Mouse (Mus musculus) embryonic facial prominence, embryonic 11.5 days (tissue): ENCODE measurements around the gene Atp5d. TPM values are rescaled to one million over a fixed set of nuclear protein-coding genes. Genes with fewer than 3 reads are reported as not detected.

Experiments
- ATAC-seq: fragments of 200-750 bp; cut with Nextera tagmentation; replicated peaks from 2 replicates; pipeline ENCODE4 v1.8.0; 2017; ENCODE audit warnings: low read depth; ENCODE audit not compliant: insufficient number of reproducible peaks, low FRiP score, low TSS enrichment
- DNase-seq: peaks from one replicate; pipeline ENCODE4 v3.0.0-alpha.2; 2015; ENCODE audit warnings: low spot score
- H3K27ac ChIP-seq: fragments of 300-500 bp; sonication (generic); replicated peaks from 2 replicates; pipeline ENCODE4 v1.5.1; 2014; ENCODE audit warnings: mild to moderate bottlenecking, low read depth, low read length, control low read depth
- H3K27me3 ChIP-seq: fragments of 300-500 bp; sonication (generic); 2 replicates; pipeline ENCODE4 v1.6.1; 2014; ENCODE audit warnings: mild to moderate bottlenecking, low read length, moderate library complexity, mixed read lengths; ENCODE audit not compliant: control insufficient read depth, insufficient read depth
- H3K36me3 ChIP-seq: fragments of 300-500 bp; sonication (generic); replicated peaks from 2 replicates; pipeline ENCODE4 v1.6.1; 2014; ENCODE audit warnings: low read depth, mild to moderate bottlenecking, low read length, moderate library complexity, mixed read lengths; ENCODE audit not compliant: control insufficient read depth, insufficient read depth
- H3K4me1 ChIP-seq: fragments of 300-500 bp; sonication (generic); 2 replicates; pipeline ENCODE4 v1.6.1; 2014; ENCODE audit warnings: low read length, mixed read lengths; ENCODE audit not compliant: control insufficient read depth, insufficient read depth
- H3K4me2 ChIP-seq: fragments of 300-500 bp; sonication (generic); 2 replicates; pipeline ENCODE4 v1.6.1; 2014; ENCODE audit warnings: low read depth, mild to moderate bottlenecking, control low read depth, low read length, moderate library complexity
- H3K4me3 ChIP-seq: fragments of 300-500 bp; sonication (generic); 2 replicates; pipeline ENCODE4 v1.5.1; 2014; ENCODE audit warnings: low read depth, low read length, control low read depth
- H3K9ac ChIP-seq: fragments of 300-500 bp; sonication (generic); replicated peaks from 2 replicates; pipeline ENCODE4 v1.6.1; 2014; ENCODE audit warnings: mild to moderate bottlenecking, control low read depth, low read length
- H3K9me3 ChIP-seq: fragments of 300-500 bp; sonication (generic); replicated peaks from 2 replicates; pipeline ENCODE4 v1.6.1; 2016; ENCODE audit warnings: mild to moderate bottlenecking, low read length, inconsistent platforms, mixed read lengths; ENCODE audit not compliant: control insufficient read depth
- WGBS: fragments of 180-500 bp; shearing (Covaris S2); extraction: QIAGEN DNeasy Blood & Tissue Kit; methylation state at CpG from one replicate; pipeline ENCODE4 v1.1.7; 2014; 5-methylcytosine and 5-hydroxymethylcytosine counted together
- polyA plus RNA-seq: library from polyadenylated mRNA; unstranded; fragments of >200 nt; fragmentation: Nextera tagmentation; extraction: Ambion mirVana; gene quantifications from 2 replicates; pipeline ENCODE4 v1.2.1, GENCODE M21; 2014

Gene Atp5d
- polyA plus RNA-seq, 1 experiment from 2014 or later, result 360 TPM

DNA sequence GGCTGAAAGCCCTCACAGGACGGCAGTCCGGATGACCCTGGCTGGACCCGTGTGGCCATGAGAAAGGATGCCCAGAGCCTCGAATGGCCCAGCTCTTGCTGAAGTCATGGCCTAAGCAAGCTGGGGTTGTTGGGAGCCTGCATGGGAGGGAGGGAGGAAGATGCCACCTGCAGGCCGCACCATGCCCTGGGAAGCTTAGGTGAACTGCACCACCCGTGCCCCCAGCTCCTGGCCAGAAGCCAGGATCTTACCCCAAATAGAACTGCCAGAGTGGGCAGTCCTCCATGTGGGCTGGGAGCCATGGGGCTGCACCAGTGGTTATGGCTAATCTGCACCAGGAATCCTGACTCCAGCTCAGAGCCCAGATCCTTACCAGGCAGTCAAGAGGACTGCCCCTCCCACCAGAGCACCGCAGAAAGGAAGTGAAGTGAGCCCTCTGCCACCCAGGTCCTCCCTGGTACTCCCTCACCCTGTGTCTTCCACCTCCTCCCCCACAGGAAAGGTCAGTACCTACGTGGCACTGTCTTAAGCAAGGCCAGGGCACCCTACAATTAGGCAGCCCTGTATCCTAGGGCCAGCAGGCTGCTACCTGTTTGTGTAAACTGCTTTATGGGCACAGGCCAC is 5.1 kb upstream of the Atp5d start:
- Histone ChIP-seq H3K4me3 (no peak overlapping the region), H3K4me2 (no peak overlapping the region), H3K27me3 (peaks cover 17% of the 10 kb centered on the region), H3K36me3 (peaks cover 10% of the 10 kb centered on the region), H3K9me3 (no peaks in the 10 kb centered on the region), H3K4me1 (peaks cover 20% of the 10 kb centered on the region), H3K27ac (no peak overlapping the region), H3K9ac (no peak overlapping the region)
- WGBS, result 83% methylated on average over 8 of the region's 8 CpGs
- ATAC-seq (no peak), DNase-seq (no peak)

DNA sequence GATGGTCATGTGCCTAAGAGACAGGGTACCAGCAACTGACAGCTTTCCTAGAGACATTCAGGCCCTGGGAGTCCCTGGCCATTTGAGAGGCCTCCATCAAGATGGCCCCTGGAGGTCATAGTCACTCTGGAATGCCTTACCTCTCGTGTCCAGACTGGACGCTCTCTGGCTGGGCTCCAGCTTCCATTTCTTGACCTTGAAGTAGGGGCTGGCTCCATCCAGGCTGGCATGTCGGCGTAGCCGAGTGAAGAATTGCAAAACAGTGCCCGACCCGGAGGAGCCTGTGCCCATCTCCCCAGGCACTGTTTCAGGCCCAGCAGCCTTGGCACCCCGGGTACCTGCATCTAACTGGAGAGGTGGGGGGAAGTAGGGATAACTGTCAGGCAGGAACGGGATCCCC is 4.0 kb upstream of the Atp5d start:
- 93% methylated on average over 9 of the region's 9 CpGs for WGBS
- Histone ChIP-seq H3K27me3 (peaks cover 17% of the 10 kb centered on the region), H3K27ac (no peak overlapping the region), H3K4me1 (peaks cover 25% of the 10 kb centered on the region), H3K4me3 (no peak overlapping the region), H3K9ac (no peak overlapping the region), H3K36me3 (peaks cover 4% of the 10 kb centered on the region), H3K9me3 (no peaks in the 10 kb centered on the region), H3K4me2 (no peak overlapping the region)
- no peak for ATAC-seq
- no peak for DNase-seq

DNA sequence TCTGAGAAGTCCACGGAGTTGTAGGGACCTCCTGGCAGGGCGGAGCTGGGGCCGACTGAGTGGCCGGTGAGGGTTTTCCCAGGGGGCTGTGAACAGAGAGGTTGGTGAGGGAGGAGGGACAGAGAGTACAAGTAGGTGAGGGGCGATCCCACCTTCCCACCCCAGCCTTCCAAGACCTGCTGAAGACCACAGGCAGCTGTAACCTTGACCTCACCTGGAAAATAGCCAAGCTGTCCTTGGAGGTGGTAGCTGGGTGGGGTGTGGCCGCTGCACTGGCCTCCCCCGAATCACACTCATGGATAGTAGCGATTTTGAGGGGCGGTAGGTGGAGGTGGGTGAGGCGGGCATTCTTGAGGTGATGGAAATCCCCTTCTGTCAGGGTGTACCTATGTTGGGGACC is 3.3 kb upstream of the Atp5d start:
- ATAC-seq (no peak), DNase-seq (no peak)
- no peaks in the 10 kb centered on the region for H3K9me3 ChIP-seq
- H3K4me2 ChIP-seq, result no peak overlapping the region
- H3K9ac ChIP-seq, result no peak overlapping the region
- no peak overlapping the region for H3K27ac ChIP-seq
- 78% methylated on average over 10 of the region's 10 CpGs for WGBS
- H3K4me3 ChIP-seq, result no peak overlapping the region
- peaks cover 19% of the 10 kb centered on the region for H3K27me3 ChIP-seq
- peaks cover 25% of the 10 kb centered on the region for H3K4me1 ChIP-seq
- H3K36me3 ChIP-seq, result peaks cover 2% of the 10 kb centered on the region; the same call in 1 of the 2 replicates

DNA sequence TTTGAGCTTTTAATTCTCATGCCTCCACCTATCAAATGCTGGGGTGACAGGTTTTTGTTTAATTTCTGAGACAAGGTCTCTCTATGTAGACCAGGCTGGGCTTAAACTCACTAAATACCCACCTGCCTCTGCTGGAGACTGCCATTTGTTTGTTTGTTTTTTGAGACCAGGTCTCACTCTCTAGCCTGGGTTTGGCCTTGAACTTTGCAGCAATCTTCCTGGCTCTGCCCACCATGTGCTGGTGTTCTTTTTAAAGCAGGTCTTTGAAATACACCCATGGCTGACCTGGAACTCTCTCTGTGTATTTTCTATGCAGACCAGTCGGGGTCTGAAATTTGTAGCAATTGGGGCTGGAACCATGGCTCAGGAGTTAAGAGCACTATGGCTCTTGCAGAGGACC is 2.8 kb upstream of the Atp5d start:
- 93% methylated on average over 1 of the region's 1 CpGs for WGBS
- Histone ChIP-seq H3K27me3 (peaks cover 19% of the 10 kb centered on the region), H3K4me2 (no peak overlapping the region), H3K4me3 (no peak overlapping the region), H3K27ac (no peak overlapping the region), H3K36me3 (peaks cover 2% of the 10 kb centered on the region; the same call in 1 of the 2 replicates), H3K9me3 (no peaks in the 10 kb centered on the region), H3K9ac (no peak overlapping the region), H3K4me1 (peaks cover 25% of the 10 kb centered on the region)
- no peak for DNase-seq
- ATAC-seq, result no peak

DNA sequence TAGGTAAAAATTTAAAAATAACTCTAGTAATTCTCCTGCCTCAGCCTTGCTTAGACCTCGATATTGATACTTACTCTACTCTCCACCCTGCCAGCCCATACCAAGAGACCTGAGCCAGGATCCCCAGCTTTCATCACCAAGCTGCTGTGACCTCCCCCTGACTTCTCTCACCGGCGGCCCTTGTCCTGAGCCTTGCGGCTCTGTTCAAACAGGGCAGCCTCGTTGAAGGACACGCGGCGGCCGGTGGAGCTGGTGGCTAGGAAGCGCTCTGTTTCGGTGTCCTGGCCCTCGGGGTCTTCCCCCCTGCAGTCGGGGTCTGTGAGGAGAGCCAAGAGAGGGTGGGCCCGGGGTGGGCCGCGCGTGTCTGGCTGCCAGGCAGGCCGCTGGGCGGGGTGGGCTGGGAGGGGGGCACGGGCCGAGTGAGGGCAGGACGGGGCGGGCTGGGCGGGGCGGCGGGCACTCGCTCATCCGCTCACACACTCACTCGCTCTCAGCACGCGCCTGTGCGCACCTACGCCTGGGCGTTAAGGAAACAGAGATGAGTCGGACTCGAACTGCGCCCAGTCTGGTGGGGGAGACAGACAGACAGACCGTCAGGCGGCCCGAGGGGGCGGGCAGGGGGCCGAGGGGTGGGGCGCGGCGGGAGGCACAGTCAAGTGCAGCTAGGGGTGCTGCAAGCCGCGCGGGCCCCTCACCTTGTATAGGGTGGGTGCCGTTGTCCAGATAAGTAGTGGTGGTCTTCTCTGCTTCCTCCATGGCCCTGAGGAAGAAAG is 2.1 kb upstream of the Atp5d start:
- peaks cover 19% of the 10 kb centered on the region for H3K27me3 ChIP-seq
- peak overlapping the region; percentile 98 for H3K4me2 ChIP-seq
- H3K36me3 ChIP-seq, result 0 out of 2 replicates have a peak, but pooled peaks cover 2% of the 10 kb centered on the region
- no peak overlapping the region for H3K9ac ChIP-seq
- H3K27ac ChIP-seq, result no peak overlapping the region
- H3K4me3 ChIP-seq, result peak overlapping the region; percentile 76
- DNase-seq, result no peak
- 19% methylated on average over 45 of the region's 49 CpGs for WGBS
- H3K9me3 ChIP-seq, result no peaks in the 10 kb centered on the region
- peaks cover 21% of the 10 kb centered on the region for H3K4me1 ChIP-seq
- ATAC-seq, result no peak

DNA sequence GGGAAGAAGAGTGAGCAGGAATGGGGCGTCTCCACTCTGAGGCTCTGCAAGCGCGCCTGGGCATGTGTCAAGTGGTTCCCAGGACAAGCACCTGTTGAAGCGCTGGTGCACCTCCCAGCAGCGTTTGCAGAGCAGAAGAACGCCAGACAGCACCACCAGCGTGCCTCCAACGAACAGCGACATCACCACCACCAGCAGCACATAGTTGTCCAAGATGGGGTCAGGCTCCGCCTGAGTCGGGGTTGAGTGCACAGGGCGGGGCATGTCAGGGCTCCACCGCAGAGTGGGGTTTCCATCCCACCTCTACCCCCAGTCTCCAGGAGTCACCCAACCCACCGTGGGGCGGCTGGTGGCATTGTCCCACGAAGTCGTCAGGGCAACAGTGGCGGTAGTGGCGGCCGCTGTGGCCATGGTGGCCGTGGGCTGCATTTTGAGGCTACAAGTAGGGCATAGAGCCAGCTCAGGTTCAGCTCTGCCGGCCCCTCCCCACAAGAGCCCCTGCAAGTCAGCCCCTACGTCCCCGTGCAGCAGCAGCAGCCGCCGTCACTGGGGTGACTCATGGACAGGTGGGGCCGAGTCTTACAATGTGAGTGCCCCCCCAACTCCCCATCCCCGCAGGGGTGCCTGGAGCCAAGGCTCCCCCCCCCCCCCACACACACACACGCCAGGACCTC is 1.3 kb upstream of the Atp5d start:
- peaks cover 16% of the 10 kb centered on the region for H3K4me1 ChIP-seq
- H3K36me3 ChIP-seq, result 0 out of 2 replicates have a peak, but pooled peaks cover 2% of the 10 kb centered on the region
- peak overlapping the region; percentile 98 for H3K4me2 ChIP-seq
- DNase-seq (peak; percentile 27), ATAC-seq (no peak)
- H3K4me3 ChIP-seq, result peak overlapping the region; percentile 76
- H3K9ac ChIP-seq, result peak overlapping the region; percentile 34
- no peak overlapping the region for H3K27ac ChIP-seq
- H3K9me3 ChIP-seq, result no peaks in the 10 kb centered on the region
- WGBS, result 4% methylated on average over 29 of the region's 29 CpGs
- H3K27me3 ChIP-seq, result peaks cover 19% of the 10 kb centered on the region

DNA sequence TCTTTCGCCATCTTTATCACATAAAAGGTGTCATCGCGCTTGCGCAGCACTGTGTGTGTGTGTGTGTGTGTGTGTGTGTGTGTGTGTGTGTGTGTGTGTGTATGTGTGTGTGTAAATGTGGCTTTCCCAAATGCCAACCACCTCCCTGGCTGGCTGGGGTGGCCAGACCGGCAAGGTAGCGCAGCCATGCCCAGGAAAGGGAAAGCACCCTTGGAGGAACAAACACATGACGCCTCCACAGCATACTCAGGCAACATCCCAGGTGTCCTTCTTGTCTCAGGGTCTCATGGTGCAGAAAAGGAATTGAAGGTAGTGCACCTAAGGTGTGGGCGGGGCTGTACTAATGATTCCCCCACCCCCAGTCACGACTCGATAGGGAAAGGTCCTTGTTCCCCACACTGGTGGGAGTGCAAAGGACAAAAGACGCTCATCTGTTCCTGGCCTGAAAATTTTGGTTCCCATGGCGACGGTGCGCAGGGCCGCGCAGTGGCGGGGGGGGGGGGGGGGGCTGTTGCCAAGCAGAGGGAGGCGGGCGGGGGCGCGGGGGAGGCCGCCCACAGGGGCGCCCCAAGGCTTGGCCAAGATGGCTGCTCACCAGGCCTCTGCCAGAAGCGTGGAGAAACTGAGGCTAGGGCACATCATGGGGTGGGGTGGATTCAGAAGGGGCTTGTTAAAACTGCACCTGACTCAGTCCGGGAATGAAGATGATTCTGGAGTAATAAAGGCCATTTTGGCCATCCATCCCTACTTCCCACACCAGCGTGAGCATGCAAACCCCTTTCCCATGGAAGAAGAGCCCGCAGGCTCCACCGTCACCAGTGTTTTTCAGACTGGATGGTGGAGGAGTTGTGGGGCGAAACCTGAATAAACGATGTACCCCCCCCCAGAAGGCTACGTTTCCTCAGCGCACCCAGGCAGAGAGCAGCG is 543 bp upstream of the Atp5d start:
- Histone ChIP-seq H3K4me3 (peak overlapping the region; percentile 76), H3K9ac (peak overlapping the region; percentile 81), H3K4me2 (peak overlapping the region; percentile 98), H3K4me1 (peaks cover 14% of the 10 kb centered on the region), H3K27me3 (peaks cover 19% of the 10 kb centered on the region), H3K27ac (no peak overlapping the region; the same call in 1 of the 2 replicates), H3K36me3 (no peaks in the 10 kb centered on the region), H3K9me3 (no peaks in the 10 kb centered on the region)
- 6% methylated on average over 29 of the region's 33 CpGs for WGBS
- ATAC-seq, result no peak
- DNase-seq, result peak; percentile 28
